Mouse (Mus musculus): Measurements from ENCODE around the gene Atp5j.

DNA sequence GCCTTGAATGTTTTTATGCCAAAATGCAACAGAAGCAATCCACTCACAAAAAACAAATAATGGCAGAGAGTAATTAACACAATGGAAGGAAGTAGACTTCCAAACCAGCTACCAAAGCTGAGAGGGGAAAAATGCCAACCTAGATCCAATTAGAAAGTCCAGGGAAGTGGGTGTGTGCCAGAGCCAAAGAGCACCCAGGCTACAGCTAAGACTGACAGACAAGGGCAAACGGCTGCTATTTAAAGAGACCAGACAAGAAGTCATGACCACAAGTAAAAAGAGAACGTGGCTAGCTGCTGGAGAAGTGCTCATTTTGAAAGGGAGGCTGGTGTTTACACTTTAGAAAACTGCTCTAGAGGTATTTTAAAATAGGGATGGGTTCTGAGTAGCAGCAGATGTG lies 52.1 kb downstream of the Atp5j start:
- TF ChIP-seq CTCF (IDR thresholded peaks at IDR 0.05) (no peak), EP300 (IDR thresholded peaks at IDR 0.05; ENCODE audit: insufficient read depth, low read depth, low read length) (0 out of 2 replicates have a peak, but pooled peaks have one; percentile 13)
